Mouse (Mus musculus) right cerebral cortex, postnatal 14 days (tissue): ENCODE measurements around the gene Mcf2.

Experiments used
- DNase-seq: peaks from one replicate; pipeline ENCODE4 v3.0.0; 2022

The Mcf2 gene

GRCm38 (mm10) chrX:60178744-60179458, at the start of gene Mcf2:
TSS of gene Mcf2 (minus strand) at chrX:60179089.
- DNase-seq = no peak

GRCm38 (mm10) chrX:60187726-60188125, 8.8 kb upstream of the Mcf2 start:
- no peak for DNase-seq

- DNase-seq = no peak
Measured at GRCm38 (mm10) chrX:60182611-60183010, 3.7 kb upstream of the Mcf2 start.

DNA sequence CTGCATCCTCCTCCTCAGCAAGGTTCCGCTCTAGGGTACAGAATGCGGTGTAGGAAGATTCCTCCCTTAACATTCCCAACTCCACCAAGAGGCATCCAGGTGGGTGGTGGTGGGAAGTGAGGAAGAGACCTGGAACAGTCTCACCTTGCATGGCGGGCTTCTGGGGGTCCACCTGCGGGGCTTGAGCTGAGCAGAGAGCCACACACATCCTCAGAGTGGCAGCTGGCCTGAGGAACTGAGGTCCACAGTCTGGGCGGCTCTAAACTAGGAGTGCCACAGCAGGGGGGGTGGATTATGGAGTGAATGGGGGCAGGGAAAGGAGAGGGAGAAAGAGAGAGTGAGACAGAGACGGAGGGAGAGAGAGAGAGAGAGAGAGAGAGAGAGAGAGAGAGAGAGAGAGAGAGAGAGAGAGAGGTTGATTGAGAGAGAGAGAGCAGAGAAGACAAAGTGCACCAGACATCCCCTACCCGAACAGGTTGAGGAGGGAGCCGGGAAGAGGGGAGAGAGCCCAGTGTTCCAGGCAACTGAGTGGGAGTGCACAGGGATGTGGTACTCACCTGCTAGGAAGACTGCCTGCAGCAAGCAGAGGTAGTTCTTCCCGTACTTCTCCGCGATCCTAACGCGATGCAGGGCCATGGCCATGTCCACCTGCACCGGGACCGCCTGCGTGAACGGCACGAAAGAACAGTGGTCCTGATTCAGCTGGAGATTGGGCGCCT, 705 bp downstream of the Mcf2 start:
- DNase-seq = no peak

DNA sequence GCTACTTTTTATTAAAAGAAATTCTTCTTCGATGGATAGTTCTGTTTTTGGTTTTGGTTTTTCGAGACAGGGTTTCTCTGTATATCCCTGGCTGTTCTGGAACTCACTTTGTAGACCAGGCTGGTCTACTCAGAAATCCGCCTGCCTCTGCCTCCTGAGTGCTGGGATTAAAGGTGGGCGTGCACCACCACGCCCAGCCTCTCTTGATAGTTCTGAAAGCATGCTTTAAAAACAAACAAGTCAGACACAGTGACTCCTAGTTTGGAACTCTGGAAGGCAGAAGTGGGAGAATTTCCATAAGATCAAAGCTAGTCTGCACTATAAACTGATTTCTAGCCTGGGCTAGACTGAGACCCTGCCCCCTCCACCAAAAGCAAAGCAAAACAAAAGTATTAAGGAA, 8.8 kb downstream of the Mcf2 start:
- DNase-seq = no peak

DNA sequence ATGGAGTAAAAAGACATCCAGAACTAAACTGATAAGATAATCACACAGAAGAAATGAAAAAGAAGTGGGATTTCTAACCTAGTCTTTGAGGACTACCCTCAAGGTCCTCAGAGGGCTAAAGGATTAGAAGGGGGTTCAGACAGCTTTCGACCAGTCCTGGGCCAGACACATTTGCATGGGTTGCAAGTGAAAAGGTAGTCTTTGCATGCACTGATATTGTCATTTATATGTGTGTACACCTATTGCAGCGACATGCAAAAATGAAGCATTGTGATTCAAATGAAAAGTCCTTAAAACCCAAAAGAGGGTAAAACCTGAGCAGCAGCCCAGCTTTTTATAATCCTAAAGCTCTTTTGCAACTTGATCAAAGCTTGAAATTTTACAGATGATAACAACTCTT, 9.4 kb downstream of the Mcf2 start:
- no peak for DNase-seq

- DNase-seq = no peak
Measured at GRCm38 (mm10) chrX:60168796-60169195, 10.1 kb downstream of the Mcf2 start.

DNA sequence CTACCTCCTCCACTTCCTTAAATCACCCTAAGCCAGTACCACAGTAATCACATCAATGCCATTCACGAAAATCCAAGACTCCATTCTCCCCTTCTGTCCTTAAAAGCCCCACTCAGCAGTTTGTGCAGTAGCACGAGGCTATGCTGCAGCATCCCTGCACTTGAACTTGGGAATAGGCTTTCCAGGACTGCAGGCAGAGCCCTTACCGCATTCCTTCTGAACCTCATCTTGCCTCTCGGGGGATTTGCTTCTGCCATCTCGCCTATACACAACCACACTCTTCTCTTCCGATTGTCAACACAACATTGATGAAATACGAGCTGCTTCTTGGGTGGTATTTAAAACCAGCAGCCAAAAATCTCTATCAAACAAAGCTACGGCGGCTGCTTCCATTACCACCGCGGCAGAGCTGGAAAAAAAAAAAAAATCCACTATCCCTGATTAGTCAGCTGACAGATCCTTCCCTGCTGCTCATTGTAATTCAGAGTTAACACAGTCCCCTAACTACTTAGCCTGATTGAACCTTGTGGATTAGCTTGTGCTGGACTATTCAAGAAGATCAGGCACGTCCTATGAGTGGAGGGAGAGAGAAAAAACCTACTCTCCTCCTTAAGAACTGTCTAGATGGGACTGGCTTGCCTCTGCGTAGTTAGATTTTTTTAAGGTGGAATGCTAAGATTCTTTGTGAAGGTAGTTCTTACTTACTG, 31.5 kb downstream of the Mcf2 start:
- DNase-seq = peak; percentile 4

- DNase-seq = no peak
Measured at GRCm38 (mm10) chrX:60075359-60075758, 103.5 kb downstream of the Mcf2 start.

- no peak for DNase-seq
Measured at GRCm38 (mm10) chrX:60055185-60055584, 123.7 kb downstream of the Mcf2 start.

DNA sequence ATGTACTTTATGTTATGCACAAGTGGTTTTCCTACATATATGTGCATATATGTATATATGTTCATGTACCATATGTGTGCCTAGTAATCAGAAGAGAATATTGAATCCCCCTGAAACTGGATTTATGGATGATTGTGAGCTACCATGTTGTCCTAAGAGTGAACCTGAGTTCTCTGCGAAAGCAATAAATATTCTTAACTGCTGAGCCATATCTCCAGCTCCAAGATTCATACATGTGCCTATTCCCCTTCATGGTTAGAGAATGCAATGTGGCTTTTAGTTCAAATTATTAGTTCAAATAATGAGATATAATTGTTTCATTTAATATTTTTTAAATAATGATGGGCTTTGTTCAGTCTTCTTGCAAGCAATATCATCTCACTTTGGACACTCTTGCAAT, 124.1 kb downstream of the Mcf2 start:
- no peak for DNase-seq

GRCm38 (mm10) chrX:60026654-60027053, 152.2 kb downstream of the Mcf2 start:
- DNase-seq = peak; percentile 18

DNA sequence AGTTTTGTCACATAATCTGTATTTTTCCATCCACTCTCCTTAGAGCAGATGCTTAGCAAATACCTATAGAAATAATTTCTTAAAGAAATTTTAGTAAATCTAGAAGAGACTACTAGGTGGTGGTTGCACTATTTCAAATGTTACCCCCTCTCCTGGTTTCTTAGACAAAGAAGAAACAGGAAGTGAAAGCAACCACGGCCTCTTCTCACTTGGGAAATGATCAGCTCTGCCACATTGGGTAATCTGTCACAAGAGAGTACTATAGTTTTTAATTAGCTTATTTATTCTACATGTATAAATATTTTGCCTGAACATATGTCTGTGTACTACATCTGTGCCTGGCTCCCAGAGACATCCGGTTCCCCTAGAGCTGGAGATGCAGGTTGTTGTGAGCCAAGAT, 157.3 kb downstream of the Mcf2 start:
- DNase-seq = no peak

DNA sequence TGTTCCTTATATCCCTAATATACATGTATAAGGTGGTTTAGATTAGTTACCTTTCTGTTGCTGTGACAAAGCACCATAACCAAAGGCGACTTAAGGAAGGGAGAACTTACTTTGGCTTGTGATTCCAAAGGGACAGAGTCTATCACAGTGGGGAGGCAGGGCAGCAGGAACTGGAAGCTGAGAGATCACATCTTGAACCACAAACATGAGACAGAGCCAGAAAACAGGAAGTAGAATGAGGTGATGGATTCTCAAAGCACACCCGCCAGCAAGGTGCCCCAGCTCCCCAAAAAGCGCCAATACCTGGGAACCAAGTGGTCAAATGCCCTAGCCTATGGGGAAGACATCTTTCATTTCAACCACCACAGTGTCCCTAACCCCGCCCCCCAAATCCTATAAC, 157.9 kb downstream of the Mcf2 start:
- no peak for DNase-seq

GRCm38 (mm10) chrX:60014588-60014987, 164.3 kb downstream of the Mcf2 start:
- no peak for DNase-seq

- peak; percentile 12 for DNase-seq
Measured at GRCm38 (mm10) chrX:60013084-60013676, 165.7 kb downstream of the Mcf2 start.
